ENCODE assay signal across 9 mouse cellular contexts in genomic region chr12:28248749-28249148, GRCm38 (mm10).
DNase-seq lines count a peak whose midpoint lies in the region; ATAC-seq and TF ChIP-seq lines count a peak whose summit lies in the region.
"Had no signal": no experiment of that assay in that cellular context is flagged by ENCODE, and none has a peak within 500 bp of the region (broad histone marks: within the 10 kb centered on the region; RNA-seq: fewer than 3 reads in every experiment).

No protein-coding gene starts in this region.

- WGBS in olfactory bulb, adult 2 months = 54% methylated on average over 3 of the region's 3 CpGs

- H3K36me3 ChIP-seq in testis, adult 2 months (ENCODE audit: control insufficient read depth, insufficient read depth, low read length) = no peaks in the 10 kb centered on the region
- H3K36me3 ChIP-seq: embryonic facial prominence, embryonic 12.5 days had no signal

- H3K4me1 ChIP-seq in testis, adult 2 months (ENCODE audit: control insufficient read depth, insufficient read depth, low read length) = no peaks in the 10 kb centered on the region
- no peaks in the 10 kb centered on the region for H3K4me1 ChIP-seq in olfactory bulb, adult 2 months (ENCODE audit: control insufficient read depth, insufficient read depth, low read length)
- H3K4me1 ChIP-seq: embryonic facial prominence, embryonic 12.5 days had no signal

- DNase-seq in adrenal gland, adult (ENCODE audit: inconsistent age in 2 of 2, low spot score in 1 of 2) = peak; percentile 6 to 53
- no peak for DNase-seq in adrenal gland, postnatal 4 days (ENCODE audit: low spot score in 2 of 2)
- DNase-seq in testis, postnatal 14 days (ENCODE audit: low spot score) = no peak
- DNase-seq in layer of hippocampus, adult 2 months (ENCODE audit: low spot score in 2 of 2) = peak; percentile 47 to 58

- no peak for ATAC-seq in inflammation-experienced regulatory T-cells, adult 6 months
- ATAC-seq in erythroid progenitor cell, adult 5-6 weeks (replicated peaks; ENCODE audit: low FRiP score, poor library complexity, severe bottlenecking) = no peak

- peak; percentile 38 for TF ChIP-seq CTCF in testis, adult 2 months (IDR thresholded peaks at IDR 0.05; ENCODE audit: control insufficient read depth, insufficient read depth, insufficient replicate concordance, low read depth, low read length)
- peak; percentile 91 for TF ChIP-seq CTCF in layer of hippocampus, adult 2 months (conservative IDR thresholded peaks at IDR 0.05)
- peak; percentile 37 for TF ChIP-seq CTCF in olfactory bulb, adult 2 months (IDR thresholded peaks at IDR 0.05; ENCODE audit: insufficient read depth, low read depth, low read length)

- no peak for TF ChIP-seq POLR2A in testis, adult 2 months (IDR thresholded peaks at IDR 0.05; ENCODE audit: control insufficient read depth, low read depth, low read length)
- TF ChIP-seq POLR2A in olfactory bulb, adult 2 months (IDR thresholded peaks at IDR 0.05; ENCODE audit: insufficient read depth, low read depth, low read length) = no peak

- no peak overlapping the region for H3K27ac ChIP-seq in testis, adult 2 months (ENCODE audit: control insufficient read depth, insufficient read depth, low read depth, low read length)
- no peak overlapping the region for H3K27ac ChIP-seq in layer of hippocampus, adult 2 months
- no peak overlapping the region for H3K27ac ChIP-seq in olfactory bulb, adult 2 months (ENCODE audit: insufficient read depth, low read depth, low read length)
- H3K27ac ChIP-seq: embryonic facial prominence, embryonic 12.5 days had no signal

- no peaks in the 10 kb centered on the region for H3K27me3 ChIP-seq in testis, adult 2 months (ENCODE audit: control insufficient read depth, insufficient read depth, low read length)
- H3K27me3 ChIP-seq: embryonic facial prominence, embryonic 12.5 days had no signal

- no peak overlapping the region for H3K4me3 ChIP-seq in testis, adult 2 months (ENCODE audit: control insufficient read depth, low read depth, low read length)
- H3K4me3 ChIP-seq in layer of hippocampus, adult 2 months = no peak overlapping the region
- no peak overlapping the region for H3K4me3 ChIP-seq in olfactory bulb, adult 2 months (ENCODE audit: insufficient read depth, low read depth, low read length)
- H3K4me3 ChIP-seq: embryonic facial prominence, embryonic 12.5 days had no signal

Comparison
In these comparisons a context has a peak if more than half of its experiments do, and no peak if none do; other contexts are left out.
1. DNase-seq: peak in adrenal gland, adult (2 of 2) and layer of hippocampus, adult 2 months (2 of 2); none in adrenal gland, postnatal 4 days (0 of 2) and testis, postnatal 14 days (single experiment).
2. CTCF ChIP-seq: peak in every context shown above with its lines; median percentile 91 in layer of hippocampus, adult 2 months; 38 in testis, adult 2 months; 37 in olfactory bulb, adult 2 months.